Comparison of ENCODE assay signal across 37 mouse cellular contexts in genomic region chr2:164701761-164702160, GRCm38 (mm10). TPM values are rescaled to one million over a fixed set of nuclear protein-coding genes. Genes with fewer than 3 reads are reported as not detected.
"Had no signal": no experiment of that assay in that cellular context is flagged by ENCODE, and none has a peak within 500 bp of the region (broad histone marks: within the 10 kb centered on the region; RNA-seq: fewer than 3 reads in every experiment).

No protein-coding gene starts in this region.

- H3K27me3 ChIP-seq: heart, embryonic 13.5 days; heart, embryonic 15.5 days; hindbrain, embryonic 13.5 days; hindbrain, embryonic 15.5 days; limb, embryonic 12.5 days; liver, embryonic 13.5 days had no signal

- ATAC-seq: hindbrain, postnatal 0 days had no signal

- H3K4me1 ChIP-seq: heart, embryonic 13.5 days; heart, embryonic 15.5 days; hindbrain, embryonic 13.5 days; hindbrain, embryonic 15.5 days; limb, embryonic 10.5 days; limb, embryonic 12.5 days; liver, embryonic 13.5 days had no signal

- H3K27ac ChIP-seq: heart, embryonic 13.5 days; heart, embryonic 15.5 days; hindbrain, embryonic 13.5 days; hindbrain, embryonic 15.5 days; hindbrain, postnatal 0 days; layer of hippocampus, adult 2 months; left cerebral cortex, adult 2 months; limb, embryonic 10.5 days; limb, embryonic 12.5 days; liver, embryonic 13.5 days had no signal

- DNase-seq: gastrocnemius, postnatal 14 days; gastrocnemius, postnatal 36 days; heart, adult 18-20 months; heart, postnatal 14 days; heart, postnatal 36 days; kidney, adult 11 months; kidney, adult 8-10 months; kidney, postnatal 10 days; kidney, postnatal 25 days; kidney, postnatal 4 days; liver; liver, embryonic 13.5 days had no signal

- H3K4me3 ChIP-seq: heart, embryonic 13.5 days; heart, embryonic 15.5 days; hindbrain, embryonic 13.5 days; hindbrain, embryonic 15.5 days; layer of hippocampus, adult 2 months; left cerebral cortex, adult 2 months; limb, embryonic 10.5 days; limb, embryonic 12.5 days; liver, embryonic 13.5 days had no signal

- H3K36me3 ChIP-seq: heart, embryonic 13.5 days; heart, embryonic 15.5 days; hindbrain, embryonic 13.5 days; hindbrain, embryonic 15.5 days; limb, embryonic 10.5 days; limb, embryonic 12.5 days; liver, embryonic 13.5 days had no signal

- H3K9me3 ChIP-seq: heart, embryonic 15.5 days; hindbrain, embryonic 13.5 days; hindbrain, embryonic 15.5 days; limb, embryonic 10.5 days; limb, embryonic 12.5 days had no signal

- H3K4me2 ChIP-seq: heart, embryonic 11.5 days; heart, embryonic 13.5 days; heart, embryonic 15.5 days; hindbrain, embryonic 13.5 days; hindbrain, embryonic 15.5 days; limb, embryonic 12.5 days; liver, embryonic 11.5 days; liver, embryonic 13.5 days had no signal

- H3K9ac ChIP-seq: heart, embryonic 13.5 days; heart, embryonic 15.5 days; hindbrain, embryonic 13.5 days; hindbrain, embryonic 15.5 days; limb, embryonic 12.5 days; liver, embryonic 13.5 days had no signal

RNA-seq across cellular contexts. Expression of gene Spint4, which starts 3.5 kb away (rescaled TPM):
- total RNA-seq: gastrocnemius, adult 18-20 months; gastrocnemius, adult 8-10 months; gastrocnemius, postnatal 14 days; gastrocnemius, postnatal 36 days; heart, adult 18-20 months; heart, postnatal 14 days; heart, postnatal 36 days; hematopoietic stem cell, adult 5-6 weeks; hindbrain, postnatal 0 days; layer of hippocampus, adult 2 months; layer of hippocampus, postnatal 10 days; layer of hippocampus, postnatal 25 days; left cerebral cortex, adult 2 months; left cerebral cortex, postnatal 14 days; left cerebral cortex, postnatal 36 days had no signal
- polyA plus RNA-seq: heart, embryonic 11.5 days; heart, embryonic 13.5 days; heart, embryonic 15.5 days; heart, postnatal 0 days; hindbrain, embryonic 11.5 days; hindbrain, embryonic 13.5 days; hindbrain, embryonic 15.5 days; hindbrain, postnatal 0 days; intestine, embryonic 14.5 days; intestine, embryonic 16.5 days; limb, embryonic 10.5 days; limb, embryonic 12.5 days; limb, embryonic 14.5 days; liver, embryonic 11.5 days; liver, embryonic 13.5 days had no signal

RNA-seq across cellular contexts. Expression of gene Spint5, which starts 13.3 kb away (rescaled TPM):
- total RNA-seq: gastrocnemius, adult 18-20 months; gastrocnemius, adult 8-10 months; gastrocnemius, postnatal 14 days; gastrocnemius, postnatal 36 days; heart, adult 18-20 months; heart, postnatal 14 days; heart, postnatal 36 days; hematopoietic stem cell, adult 5-6 weeks; hindbrain, postnatal 0 days; layer of hippocampus, adult 2 months; layer of hippocampus, postnatal 10 days; layer of hippocampus, postnatal 25 days; left cerebral cortex, adult 2 months; left cerebral cortex, postnatal 14 days; left cerebral cortex, postnatal 36 days had no signal
- polyA plus RNA-seq: heart, embryonic 11.5 days; heart, embryonic 13.5 days; heart, embryonic 15.5 days; heart, postnatal 0 days; hindbrain, embryonic 11.5 days; hindbrain, embryonic 13.5 days; hindbrain, embryonic 15.5 days; hindbrain, postnatal 0 days; intestine, embryonic 14.5 days; intestine, embryonic 16.5 days; kidney, embryonic 14.5 days; kidney, embryonic 16.5 days; limb, embryonic 10.5 days; limb, embryonic 12.5 days; limb, embryonic 14.5 days; liver, embryonic 11.5 days; liver, embryonic 13.5 days had no signal

RNA-seq across cellular contexts. Expression of gene Wfdc13, which starts 16.9 kb away (rescaled TPM):
- total RNA-seq: gastrocnemius, adult 18-20 months; gastrocnemius, adult 8-10 months; gastrocnemius, postnatal 14 days; gastrocnemius, postnatal 36 days; heart, adult 18-20 months; heart, postnatal 14 days; heart, postnatal 36 days; hematopoietic stem cell, adult 5-6 weeks; hindbrain, postnatal 0 days; layer of hippocampus, adult 2 months; layer of hippocampus, postnatal 10 days; layer of hippocampus, postnatal 25 days; left cerebral cortex, adult 2 months; left cerebral cortex, postnatal 14 days; left cerebral cortex, postnatal 36 days had no signal
- polyA plus RNA-seq: heart, embryonic 11.5 days; heart, embryonic 13.5 days; heart, embryonic 15.5 days; heart, postnatal 0 days; hindbrain, embryonic 11.5 days; hindbrain, embryonic 13.5 days; hindbrain, embryonic 15.5 days; hindbrain, postnatal 0 days; limb, embryonic 10.5 days; limb, embryonic 12.5 days; liver, embryonic 11.5 days; liver, embryonic 13.5 days had no signal

RNA-seq across cellular contexts. Expression of gene Wfdc11, which starts 27.9 kb away (rescaled TPM):
- total RNA-seq: gastrocnemius, adult 18-20 months; gastrocnemius, adult 8-10 months; gastrocnemius, postnatal 14 days; gastrocnemius, postnatal 36 days; heart, adult 18-20 months; heart, postnatal 14 days; heart, postnatal 36 days; hematopoietic stem cell, adult 5-6 weeks; hindbrain, postnatal 0 days; layer of hippocampus, adult 2 months; layer of hippocampus, postnatal 10 days; layer of hippocampus, postnatal 25 days; left cerebral cortex, adult 2 months; left cerebral cortex, postnatal 14 days; left cerebral cortex, postnatal 36 days had no signal
- polyA plus RNA-seq: heart, embryonic 11.5 days; heart, embryonic 13.5 days; heart, embryonic 15.5 days; heart, postnatal 0 days; hindbrain, embryonic 11.5 days; hindbrain, embryonic 13.5 days; hindbrain, embryonic 15.5 days; hindbrain, postnatal 0 days; intestine, embryonic 14.5 days; intestine, embryonic 16.5 days; kidney, embryonic 14.5 days; kidney, embryonic 16.5 days; limb, embryonic 10.5 days; limb, embryonic 12.5 days; limb, embryonic 14.5 days; liver, embryonic 11.5 days; liver, embryonic 13.5 days had no signal

RNA-seq across cellular contexts. Expression of gene Wfdc3, which starts 44.0 kb away (rescaled TPM):
- total RNA-seq: gastrocnemius, adult 18-20 months; gastrocnemius, adult 8-10 months; gastrocnemius, postnatal 14 days; gastrocnemius, postnatal 36 days; heart, postnatal 36 days had no signal
